ENCODE assay signal across 13 mouse cellular contexts in the genomic region with DNA sequence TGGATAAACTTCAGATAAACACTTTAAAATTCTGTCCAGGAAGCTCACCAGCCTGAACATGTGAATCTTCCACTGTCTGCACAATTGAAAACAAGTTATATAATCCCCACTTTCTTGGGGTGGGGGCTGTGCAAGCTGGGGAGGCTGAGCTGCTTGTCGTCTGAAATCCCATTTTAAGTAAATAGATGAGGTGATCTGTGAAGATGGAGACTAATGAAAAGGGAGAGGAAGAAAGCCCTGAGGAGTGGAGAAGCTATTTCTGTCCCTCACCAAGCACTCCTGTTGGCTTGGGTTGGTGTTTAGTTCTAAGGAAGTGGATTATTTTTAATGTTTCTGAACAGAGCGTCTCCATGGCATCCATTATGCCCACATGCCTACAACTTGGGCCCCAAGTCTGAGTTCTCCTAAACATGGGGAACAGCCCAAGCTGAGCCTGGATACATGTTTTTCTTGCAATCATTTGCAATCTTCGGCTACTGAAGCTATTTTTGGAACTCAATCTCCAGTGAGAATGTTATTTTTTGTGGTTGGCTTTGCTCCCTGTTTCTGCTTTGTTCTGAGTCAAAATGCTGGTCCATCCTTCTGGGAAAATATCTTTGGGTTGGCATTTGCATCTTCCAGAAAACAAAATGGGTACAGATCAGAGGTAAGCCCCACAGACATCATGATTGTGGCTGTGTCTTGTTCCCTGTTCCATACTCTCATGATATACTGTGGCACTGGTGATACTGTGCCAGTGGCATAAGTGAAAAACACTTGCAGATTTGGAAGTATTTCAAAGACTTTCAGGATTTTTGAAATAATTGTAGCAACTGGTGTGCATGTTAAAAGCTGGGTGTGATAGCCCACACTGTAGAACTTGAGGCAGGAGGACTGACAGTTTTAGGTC.
DNase-seq lines count a peak whose midpoint lies in the region; TF ChIP-seq lines count a peak whose summit lies in the region.
"Had no signal": no experiment of that assay in that cellular context is flagged by ENCODE, and none has a peak within 500 bp of the region (broad histone marks: within the 10 kb centered on the region; RNA-seq: fewer than 3 reads in every experiment).

No protein-coding gene starts in this region.

- DNase-seq in left cerebral cortex, adult 11 months (ENCODE audit: low spot score), result peak; percentile 59
- no peak for DNase-seq in left cerebral cortex, postnatal 4 days
- peak; percentile 48 to 59 for DNase-seq in layer of hippocampus, adult 2 months (ENCODE audit: low spot score in 2 of 2)
- peak; percentile 19 to 57 for DNase-seq in left cerebral cortex, postnatal 10 days (ENCODE audit: extremely low spot score in 1 of 2, low spot score in 2 of 2)
- DNase-seq in telencephalon, adult 2 months (ENCODE audit: low read depth, low spot score), result peak; percentile 92
- DNase-seq in thymus, postnatal 0 days (ENCODE audit: low spot score), result no peak
- no peak for DNase-seq in urinary bladder, postnatal 10 days (ENCODE audit: low spot score)
- no peak for DNase-seq in kidney, adult 8-10 months
- DNase-seq: adrenal gland, postnatal 25 days; embryo, embryonic 11 days; lung, adult 2 months had no signal

- intact Hi-C loops in left cerebral cortex, postnatal 4 days (cut with DNase I), result no loop called here
- intact Hi-C loops in left cerebral cortex, postnatal 10 days (cut with DNase I), result no loop called here

- no peak for TF ChIP-seq CTCF in layer of hippocampus, adult 2 months (conservative IDR thresholded peaks at IDR 0.05)

- no peak overlapping the region for H3K4me3 ChIP-seq in layer of hippocampus, adult 2 months
- H3K4me3 ChIP-seq: heart, embryonic 15.5 days had no signal

- peak overlapping the region; percentile 84 for H3K27ac ChIP-seq in layer of hippocampus, adult 2 months
- H3K27ac ChIP-seq: heart, embryonic 15.5 days; hindbrain, embryonic 14.5 days had no signal

Comparison
In these comparisons a context has a peak if more than half of its experiments do, and no peak if none do; other contexts are left out.
1. DNase-seq: peak in left cerebral cortex, adult 11 months (single experiment), layer of hippocampus, adult 2 months (2 of 2), left cerebral cortex, postnatal 10 days (2 of 2) and telencephalon, adult 2 months (single experiment); none in left cerebral cortex, postnatal 4 days (single experiment), thymus, postnatal 0 days (single experiment), urinary bladder, postnatal 10 days (single experiment) and kidney, adult 8-10 months (0 of 2).